Mouse (Mus musculus): ENCODE measurements around the gene Mthfsl.
"Not testable (repeated sequence)": the region's sequence is repeated elsewhere in the genome, so short reads cannot be mapped to it uniquely, and the experiment has no call there.

Mthfsl gene

DNA sequence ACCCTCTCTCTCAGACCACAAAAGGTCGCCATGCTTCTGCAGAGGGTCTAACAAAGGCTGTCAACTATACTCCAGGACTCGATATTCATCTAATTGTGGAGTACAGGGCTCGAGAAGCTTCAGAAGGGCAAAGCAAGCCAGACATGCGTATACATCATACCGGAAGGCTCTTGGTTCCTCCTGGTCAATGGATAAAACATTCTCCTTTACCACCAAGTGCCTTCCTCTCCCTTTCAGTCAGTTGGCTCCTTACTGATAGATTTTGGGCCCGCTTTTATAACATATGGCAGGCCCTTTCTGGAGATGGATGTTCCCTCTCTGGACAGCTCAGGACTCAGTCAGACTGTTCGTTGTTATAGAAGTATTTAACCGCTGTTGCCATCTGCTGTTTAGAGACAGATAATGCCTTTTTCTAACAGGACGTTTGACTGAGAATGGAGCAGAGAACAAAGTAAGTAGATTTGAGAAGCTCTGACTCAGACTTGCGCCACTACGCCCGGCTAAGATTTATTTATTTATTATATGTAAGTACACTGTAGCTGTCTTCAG lies at the start of gene Mthfsl:
Gene Mthfsl (minus strand): TSS at position 308 of the 549 bp plus-strand sequence.
- peak; percentile 32 for DNase-seq (ENCODE audit: low spot score)

- not testable (repeated sequence) for DNase-seq (ENCODE audit: low spot score)
Observed at GRCm38 (mm10) chr9:88769470-88769869, 49.4 kb upstream of the Mthfsl start.

DNA sequence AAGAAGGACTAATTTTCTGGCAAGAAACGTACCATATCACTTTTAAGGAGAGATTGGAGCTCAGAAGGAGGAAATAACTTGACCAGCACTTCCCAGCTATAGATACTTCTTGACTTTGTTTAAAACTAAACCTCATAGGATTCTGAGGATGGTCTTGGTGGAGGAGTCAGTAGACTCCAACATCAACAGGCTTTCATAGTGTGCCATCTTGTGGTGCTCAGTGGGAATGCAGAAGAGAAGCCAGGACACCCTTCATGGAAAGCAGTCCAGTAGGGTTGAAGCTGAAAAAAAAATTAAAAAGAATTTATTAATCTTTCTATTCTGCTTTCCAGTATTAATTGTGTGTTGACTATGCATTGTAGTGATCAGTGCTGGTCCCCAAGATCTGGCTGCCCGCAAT lies 26.6 kb upstream of the Mthfsl start:
- peak; percentile 10 for DNase-seq (ENCODE audit: low spot score)

- not testable (repeated sequence) for DNase-seq (ENCODE audit: low spot score)
Observed at GRCm38 (mm10) chr9:88746046-88746445, 25.9 kb upstream of the Mthfsl start.

DNA sequence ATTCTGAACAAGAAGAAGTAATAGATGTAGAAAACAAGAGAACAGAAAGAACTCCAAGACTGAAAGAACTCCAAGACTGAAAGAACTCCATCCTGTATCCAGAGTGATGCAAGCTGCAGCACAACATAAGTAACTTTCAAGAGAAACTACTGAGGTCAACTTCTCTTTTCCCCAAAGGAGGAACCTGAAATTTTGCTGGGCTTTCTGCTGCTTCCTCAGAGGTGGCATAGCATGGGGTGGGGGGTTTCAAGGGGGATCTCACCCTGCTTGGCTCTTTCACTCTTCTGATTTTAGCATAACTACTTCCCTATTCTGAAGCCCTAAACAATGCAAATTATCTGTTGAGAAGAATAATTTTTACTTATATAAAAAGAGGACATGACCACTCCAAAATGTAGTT lies 15.2 kb upstream of the Mthfsl start:
- not testable (repeated sequence) for DNase-seq (ENCODE audit: low spot score)

GRCm38 (mm10) chr9:88733182-88733581 lies 13.1 kb upstream of the Mthfsl start:
- not testable (repeated sequence) for DNase-seq (ENCODE audit: low spot score)

- DNase-seq (ENCODE audit: low spot score): not testable (repeated sequence)
Observed at GRCm38 (mm10) chr9:88732334-88732733, 12.2 kb upstream of the Mthfsl start.

DNA sequence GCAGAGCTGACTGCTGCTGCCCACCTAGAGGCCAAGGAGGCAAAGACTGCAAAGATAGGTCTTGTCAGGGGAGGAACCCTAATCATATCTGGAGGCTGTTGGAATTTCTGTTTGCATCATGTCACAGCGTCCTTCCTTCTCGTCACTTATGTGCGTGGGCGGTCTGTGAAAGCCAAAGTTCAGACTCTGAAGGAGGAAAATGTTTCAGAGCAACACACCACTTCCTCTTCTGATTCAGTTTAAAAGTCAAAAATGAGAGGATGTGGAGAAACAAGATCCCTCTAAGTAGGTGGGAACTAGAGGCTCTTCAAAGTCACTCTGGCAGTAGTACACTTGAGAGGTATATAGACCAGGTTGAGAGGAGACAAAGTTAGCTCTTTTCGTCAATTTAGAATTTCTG lies 11.6 kb upstream of the Mthfsl start, which contains the start of gene Bcl2a1d:
Gene Bcl2a1d (minus strand): TSS at position 187 of the 400 bp plus-strand sequence.
- DNase-seq (ENCODE audit: low spot score): not testable (repeated sequence)

GRCm38 (mm10) chr9:88728311-88728710 lies 8.2 kb upstream of the Mthfsl start:
- not testable (repeated sequence) for DNase-seq (ENCODE audit: low spot score)

GRCm38 (mm10) chr9:88721628-88722027 lies 1.5 kb upstream of the Mthfsl start:
- not testable (repeated sequence) for DNase-seq (ENCODE audit: low spot score)

DNA sequence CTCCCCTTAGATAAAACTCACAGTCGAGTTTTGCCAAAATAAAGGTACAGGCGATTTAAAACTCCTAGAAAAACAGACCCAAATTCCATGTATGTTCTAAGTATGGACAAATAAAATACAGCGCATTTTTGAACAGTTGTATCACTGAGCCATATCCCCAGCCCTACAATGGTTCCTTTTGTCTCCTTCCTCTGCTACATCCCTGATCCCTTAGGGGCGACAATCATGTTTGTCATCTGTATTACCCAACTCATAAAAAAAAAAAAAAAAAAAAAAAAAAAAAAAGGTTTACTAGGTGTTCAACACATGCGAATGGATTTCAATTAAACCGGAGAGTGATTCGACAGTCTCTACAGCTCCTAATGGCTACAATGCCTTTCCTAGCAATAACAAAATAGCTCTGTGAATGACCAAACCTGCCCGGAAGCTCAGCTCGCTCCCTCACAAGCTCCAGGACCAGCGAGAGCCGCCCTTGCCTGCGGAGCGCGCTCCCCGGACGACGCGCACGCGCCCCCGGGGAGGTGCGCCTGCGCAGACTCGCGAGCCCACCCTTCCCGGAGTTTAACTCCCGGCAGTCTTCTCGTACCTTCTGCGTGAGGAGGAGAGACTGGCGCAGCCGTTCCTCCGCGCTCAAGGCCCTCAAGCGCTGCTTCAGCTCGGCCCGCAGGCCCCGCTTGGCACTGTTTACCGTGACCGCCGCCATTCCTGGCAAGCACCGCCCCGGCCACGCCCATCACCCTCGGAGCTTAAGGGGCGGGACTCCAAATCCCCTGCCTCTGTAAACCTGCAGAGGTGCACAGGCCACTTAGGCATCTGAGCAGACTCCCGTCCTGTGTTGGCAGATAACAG lies 799 bp downstream of the Mthfsl start:
- not testable (repeated sequence) for DNase-seq (ENCODE audit: low spot score)

GRCm38 (mm10) chr9:88718593-88718992 lies 1.5 kb downstream of the Mthfsl start:
- DNase-seq (ENCODE audit: low spot score): not testable (repeated sequence)

- not testable (repeated sequence) for DNase-seq (ENCODE audit: low spot score)
Observed at GRCm38 (mm10) chr9:88718140-88718539, 2.0 kb downstream of the Mthfsl start.

DNA sequence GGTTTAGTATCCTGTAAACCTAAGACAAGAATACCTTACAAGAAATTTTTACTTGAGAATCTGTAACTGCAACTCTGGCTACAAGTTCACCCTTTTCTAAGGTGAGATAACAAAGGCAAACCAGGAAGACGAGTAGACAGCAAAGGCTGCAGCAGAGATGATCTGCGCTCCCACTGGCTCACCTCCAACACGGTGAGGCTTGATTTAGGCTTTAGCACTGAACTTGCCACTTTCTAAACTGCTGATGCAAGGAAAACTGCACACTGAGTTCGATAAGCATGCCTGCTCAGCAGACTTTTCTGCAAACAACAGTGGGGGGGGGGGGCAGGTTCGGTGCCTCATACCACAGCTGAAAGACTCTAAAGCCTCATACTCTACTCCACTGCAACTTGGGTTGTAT lies 5.6 kb downstream of the Mthfsl start:
- not testable (repeated sequence) for DNase-seq (ENCODE audit: low spot score)

GRCm38 (mm10) chr9:88712164-88712749 lies 7.8 kb downstream of the Mthfsl start:
- not testable (repeated sequence) for DNase-seq (ENCODE audit: low spot score)

DNA sequence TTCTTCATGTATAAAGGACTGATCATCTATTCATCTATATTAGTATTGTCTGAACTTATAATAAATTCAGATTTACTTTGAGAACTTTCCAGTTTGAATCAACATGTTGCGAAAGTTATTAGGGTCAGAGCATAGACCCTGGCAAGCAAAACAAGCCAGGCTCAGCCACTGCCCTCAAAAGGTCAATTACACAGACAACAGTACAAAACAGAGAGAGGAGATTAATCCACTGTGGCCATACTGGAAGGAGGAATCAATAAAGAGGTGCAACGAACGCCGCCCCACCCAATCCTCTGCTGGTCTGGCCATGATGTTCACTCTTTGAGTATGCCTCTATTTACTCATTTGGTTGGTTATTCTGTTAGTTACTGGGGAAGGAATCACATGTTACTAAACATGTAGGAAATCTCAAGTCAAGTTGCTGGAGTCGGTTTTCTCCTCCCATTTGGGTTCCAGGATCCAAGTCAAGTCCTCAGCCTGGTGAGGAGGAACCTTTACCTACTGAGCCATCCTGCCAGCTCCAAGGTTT lies 9.1 kb downstream of the Mthfsl start:
- DNase-seq (ENCODE audit: low spot score): not testable (repeated sequence)

- DNase-seq (ENCODE audit: low spot score): not testable (repeated sequence)
Observed at GRCm38 (mm10) chr9:88710439-88710838, 9.7 kb downstream of the Mthfsl start.

- DNase-seq (ENCODE audit: low spot score): not testable (repeated sequence)
Observed at GRCm38 (mm10) chr9:88709794-88710193, 10.3 kb downstream of the Mthfsl start.

- no peak for DNase-seq (ENCODE audit: low spot score)
Observed at GRCm38 (mm10) chr9:88709304-88709703, 10.8 kb downstream of the Mthfsl start.

DNA sequence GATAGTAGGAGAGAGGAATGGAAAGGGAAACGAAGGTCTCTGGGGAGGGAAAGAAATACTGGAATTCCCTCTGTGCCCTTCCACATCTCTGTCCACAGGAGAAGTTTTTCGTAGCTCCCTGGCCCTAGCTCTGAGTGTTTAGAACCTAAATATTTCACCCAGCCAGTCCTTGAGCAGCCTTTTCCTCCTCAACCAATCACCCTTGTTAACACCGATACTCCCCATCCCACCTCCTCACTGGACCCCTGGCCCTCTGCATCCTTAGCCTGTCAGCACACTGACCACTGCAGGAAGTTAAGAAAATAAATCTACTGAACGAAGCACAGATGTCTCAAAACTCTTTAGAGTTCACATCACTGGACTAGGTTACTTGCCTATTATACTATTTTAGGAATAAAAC lies 13.4 kb downstream of the Mthfsl start:
- DNase-seq (ENCODE audit: low spot score): no peak

DNA sequence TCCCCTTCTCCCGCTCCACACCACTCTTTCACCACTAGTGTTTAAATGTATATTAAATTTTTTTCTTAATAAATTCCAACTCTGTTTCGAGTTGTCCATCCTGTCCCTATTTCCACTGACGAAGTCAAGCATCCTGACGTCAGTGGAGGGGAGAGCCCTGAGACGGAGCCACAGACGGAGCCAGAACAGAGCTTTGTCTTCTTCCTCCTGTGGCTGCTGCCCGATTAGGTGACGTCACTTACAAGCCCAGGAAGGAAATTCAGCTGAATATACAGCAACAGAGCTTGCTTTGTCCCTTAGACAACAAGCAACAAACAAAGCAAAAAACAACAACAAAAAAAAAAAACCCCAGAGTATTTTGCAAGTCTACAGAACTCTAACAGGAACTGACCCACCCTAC lies 14.9 kb downstream of the Mthfsl start:
- DNase-seq (ENCODE audit: low spot score): not testable (repeated sequence)

DNA sequence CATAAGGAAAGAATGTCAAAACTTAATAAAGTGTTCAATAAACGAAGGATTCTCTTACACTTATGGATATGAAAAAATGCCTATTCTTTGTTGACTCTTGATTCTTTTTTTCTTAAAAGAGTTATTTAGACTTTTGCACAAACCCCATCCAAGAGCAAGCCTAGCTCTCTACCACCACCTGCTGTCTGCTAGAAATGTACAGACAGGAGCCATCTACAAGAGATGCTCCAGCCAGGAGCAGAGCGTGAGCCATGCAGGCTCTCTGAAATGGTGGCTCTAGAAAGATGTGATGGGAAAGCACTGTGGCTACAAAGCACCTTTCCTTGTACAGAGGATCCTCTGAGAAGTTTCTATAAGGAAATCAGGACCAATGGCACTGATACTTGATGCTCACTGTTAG lies 21.4 kb downstream of the Mthfsl start:
- DNase-seq (ENCODE audit: low spot score): not testable (repeated sequence)

- not testable (repeated sequence) for DNase-seq (ENCODE audit: low spot score)
Observed at GRCm38 (mm10) chr9:88691307-88691706, 28.8 kb downstream of the Mthfsl start.

All from ovary, postnatal 14 days (tissue).